Mouse (Mus musculus): ENCODE results near the gene Taf6l. TPM values are rescaled to one million over a fixed set of nuclear protein-coding genes. Genes with fewer than 3 reads are reported as not detected.
"Not testable (repeated sequence)": the region's sequence is repeated elsewhere in the genome, so short reads cannot be mapped to it uniquely, and the experiment has no call there.

Taf6l gene
- polyA plus RNA-seq, 3 experiments from 2014 or later = 4.4 to 6.9 (median 5.9) TPM

DNA sequence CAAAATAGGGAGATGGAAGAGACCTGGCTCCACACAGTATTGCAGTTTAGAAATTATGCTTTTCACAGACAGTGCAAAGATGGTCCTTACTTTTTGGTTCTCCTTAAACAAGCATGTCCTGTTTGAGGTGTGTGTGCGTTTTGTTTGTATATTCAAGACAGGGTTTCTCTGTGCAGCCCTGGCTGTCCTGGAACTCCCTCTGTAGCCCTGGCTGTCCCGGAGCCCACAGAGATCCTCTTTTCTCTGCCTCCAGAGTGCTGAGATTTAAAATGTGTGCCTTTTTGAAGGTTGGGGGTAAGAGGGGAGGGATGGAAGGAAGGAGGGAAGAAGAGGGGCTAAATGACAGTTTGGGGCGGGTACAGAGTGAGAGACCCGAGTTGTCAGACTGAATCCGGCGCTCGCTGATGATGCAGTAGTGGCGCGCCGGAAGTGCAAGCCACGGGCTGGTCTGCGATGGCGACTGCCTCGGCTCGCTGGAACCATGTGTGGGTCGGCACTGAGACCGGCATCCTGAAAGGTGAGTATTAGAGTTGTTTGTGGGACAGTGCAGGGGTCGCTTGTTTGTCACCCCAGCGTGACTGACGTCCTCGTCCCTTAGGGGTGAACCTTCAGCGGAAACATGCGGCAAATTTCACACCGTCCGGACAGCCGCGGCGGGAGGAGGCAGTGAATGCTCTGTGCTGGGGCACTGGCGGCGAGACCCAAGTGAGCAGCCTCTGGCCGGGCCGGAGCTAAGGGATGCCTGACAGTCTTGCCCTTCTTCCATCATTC is 50.6 kb downstream of the Taf6l start, which contains the start of gene Wdr74:
Gene Wdr74, plus strand, starts transcription at position 439 of the 771 bp plus-strand sequence.
- peak; percentile 95 for ATAC-seq

- no peak for ATAC-seq
Observed at GRCm38 (mm10) chr19:8734334-8734733, 51.9 kb downstream of the Taf6l start.

- not testable (repeated sequence) for ATAC-seq
Observed at GRCm38 (mm10) chr19:8728335-8729099, 57.7 kb downstream of the Taf6l start.

GRCm38 (mm10) chr19:8727495-8728114 is 58.6 kb downstream of the Taf6l start:
- no peak for ATAC-seq

DNA sequence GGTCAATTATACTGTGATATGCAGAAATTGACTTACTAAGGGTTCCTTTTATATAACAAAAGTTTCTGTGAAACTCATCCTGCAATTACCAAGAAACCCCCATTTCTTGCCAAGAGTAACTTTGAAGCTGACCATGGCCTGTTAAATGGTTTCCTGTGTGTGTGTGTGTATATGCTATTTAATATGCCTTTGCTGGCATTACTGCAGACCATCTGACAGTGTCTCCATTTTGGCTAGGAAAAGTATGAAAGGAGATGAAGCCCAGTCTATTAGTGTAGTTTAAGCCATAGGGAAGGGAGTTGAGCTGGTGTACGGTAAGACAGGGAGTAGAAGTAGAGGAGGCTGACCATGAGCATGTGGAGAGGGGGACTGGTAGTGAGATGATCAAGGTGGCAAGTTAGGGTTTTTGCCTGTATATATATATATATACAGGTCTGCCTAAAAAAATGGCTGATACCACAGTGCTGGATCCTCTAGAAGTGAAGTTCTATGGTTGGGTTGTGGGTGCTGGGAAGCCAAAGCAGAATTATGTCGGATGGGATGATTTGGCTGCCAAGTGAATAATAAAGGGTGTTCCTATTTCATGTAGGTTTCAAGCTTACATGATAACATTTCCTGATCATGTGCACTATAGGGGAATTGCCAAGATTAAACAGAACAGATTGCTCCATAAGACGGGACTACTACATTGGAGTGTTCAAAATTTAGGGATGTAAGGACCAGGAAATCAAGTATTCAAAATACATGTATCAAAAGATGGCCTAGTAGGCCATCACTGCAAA is 59.4 kb downstream of the Taf6l start:
- no peak for ATAC-seq

GRCm38 (mm10) chr19:8725081-8725613 is 61.1 kb downstream of the Taf6l start:
- ATAC-seq = no peak

Other genes starting within 250 kb of the Taf6l start
- not detected for gene Slc22a8, start 195.2 kb downstream of the Taf6l start, polyA plus RNA-seq (2017; shearing (Covaris generic))
- not detected for gene Slc22a6, start 168.4 kb downstream of the Taf6l start, polyA plus RNA-seq (2017; shearing (Covaris generic))
- gene Chrm1, start 122.6 kb downstream of the Taf6l start, polyA plus RNA-seq (2017; shearing (Covaris generic)) = not detected
- gene Slc3a2, start 63.0 kb downstream of the Taf6l start, polyA plus RNA-seq (2017; shearing (Covaris generic)) = 10 to 100 TPM; 60.5 to 74.4 (median 68.9) TPM
- gene Wdr74, start 50.6 kb downstream of the Taf6l start, polyA plus RNA-seq (2017; shearing (Covaris generic)) = 10 to 100 TPM; 38.0 to 71.7 (median 66.5) TPM
- 1 to 10 TPM in 1 of 3 experiments, not detected in 2; 1.8 TPM for gene 1700092M07Rik, start 45.7 kb downstream of the Taf6l start, polyA plus RNA-seq (2017; shearing (Covaris generic))
- 100 to 1,000 TPM in 2 of 3 experiments, 10 to 100 TPM in 1; 91.6 to 140 (median 134) TPM for gene Stx5a, start 45.0 kb downstream of the Taf6l start, polyA plus RNA-seq (2017; shearing (Covaris generic))
- 100 to 1,000 TPM; 130 to 193 (median 160) TPM for gene Nxf1, start 29.3 kb downstream of the Taf6l start, polyA plus RNA-seq (2017; shearing (Covaris generic))
- 100 to 1,000 TPM in 2 of 3 experiments, 10 to 100 TPM in 1; 96.4 to 128 (median 119) TPM for gene Tmem223, start 15.4 kb downstream of the Taf6l start, polyA plus RNA-seq (2017; shearing (Covaris generic))
- gene Tmem179b, start 11.9 kb downstream of the Taf6l start, polyA plus RNA-seq (2017; shearing (Covaris generic)) = 100 to 1,000 TPM; 109 to 112 (median 112) TPM
- 100 to 1,000 TPM; 186 to 196 (median 191) TPM for gene Polr2g, start 12.2 kb upstream of the Taf6l start, polyA plus RNA-seq (2017; shearing (Covaris generic))
- 1 to 10 TPM; 2.1 to 3.0 (median 2.7) TPM for gene Zbtb3, start 16.1 kb upstream of the Taf6l start, polyA plus RNA-seq (2017; shearing (Covaris generic))
- 10 to 100 TPM; 38.6 to 60.1 (median 53.7) TPM for gene Ttc9c, start 32.9 kb upstream of the Taf6l start, polyA plus RNA-seq (2017; shearing (Covaris generic))
- 1 to 10 TPM; 5.0 to 8.3 (median 5.9) TPM for gene Hnrnpul2, start 33.6 kb upstream of the Taf6l start, polyA plus RNA-seq (2017; shearing (Covaris generic))
- not detected for gene AC129217.1, start 43.4 kb upstream of the Taf6l start, polyA plus RNA-seq (2017; shearing (Covaris generic))
- gene Bscl2, start 51.0 kb upstream of the Taf6l start, polyA plus RNA-seq (2017; shearing (Covaris generic)) = 100 to 1,000 TPM in 1 of 3 experiments, 10 to 100 TPM in 2; 81.9 to 106 (median 95.9) TPM
- 1 to 10 TPM in 2 of 3 experiments, under 1 TPM in 1; 0.72 to 3.3 (median 1.6) TPM for gene Gng3, start 52.8 kb upstream of the Taf6l start, polyA plus RNA-seq (2017; shearing (Covaris generic))
- gene Lrrn4cl, start 64.4 kb upstream of the Taf6l start, polyA plus RNA-seq (2017; shearing (Covaris generic)) = under 1 TPM in 1 of 3 experiments, not detected in 2; 0.15 TPM
- gene Ubxn1, start 85.1 kb upstream of the Taf6l start, polyA plus RNA-seq (2017; shearing (Covaris generic)) = 10 to 100 TPM; 56.1 to 63.1 (median 57.6) TPM
- gene Uqcc3, start 94.5 kb upstream of the Taf6l start, polyA plus RNA-seq (2017; shearing (Covaris generic)) = 10 to 100 TPM; 78.4 to 90.3 (median 89.6) TPM
- 100 to 1,000 TPM in 1 of 3 experiments, 10 to 100 TPM in 2; 92.4 to 104 (median 94.7) TPM for gene Lbhd1, start 97.3 kb upstream of the Taf6l start, polyA plus RNA-seq (2017; shearing (Covaris generic))
- gene Gm49403, start 97.5 kb upstream of the Taf6l start, polyA plus RNA-seq (2017; shearing (Covaris generic)) = not detected
- 100 to 1,000 TPM; 105 to 125 (median 114) TPM for gene 1810009A15Rik, start 102.4 kb upstream of the Taf6l start, polyA plus RNA-seq (2017; shearing (Covaris generic))
- 1 to 10 TPM in 1 of 3 experiments, not detected in 2; 1.1 TPM for gene Gm49416, start 102.5 kb upstream of the Taf6l start, polyA plus RNA-seq (2017; shearing (Covaris generic))
- 10 to 100 TPM in 2 of 3 experiments, 1 to 10 TPM in 1; 8.5 to 11.9 (median 10.4) TPM for gene Ints5, start 106.6 kb upstream of the Taf6l start, polyA plus RNA-seq (2017; shearing (Covaris generic))
- gene Ganab, start 111.7 kb upstream of the Taf6l start, polyA plus RNA-seq (2017; shearing (Covaris generic)) = 10 to 100 TPM; 58.8 to 59.6 (median 59.4) TPM
- gene B3gat3, start 134.0 kb upstream of the Taf6l start, polyA plus RNA-seq (2017; shearing (Covaris generic)) = 10 to 100 TPM; 11.3 to 26.1 (median 20.0) TPM
- gene Rom1, start 142.9 kb upstream of the Taf6l start, polyA plus RNA-seq (2017; shearing (Covaris generic)) = 10 to 100 TPM in 1 of 3 experiments, 1 to 10 TPM in 2; 3.2 to 22.7 (median 3.4) TPM
- gene Eml3, start 143.1 kb upstream of the Taf6l start, polyA plus RNA-seq (2017; shearing (Covaris generic)) = 10 to 100 TPM; 20.3 to 25.7 (median 20.4) TPM
- 10 to 100 TPM; 78.8 to 96.7 (median 81.2) TPM for gene Mta2, start 155.5 kb upstream of the Taf6l start, polyA plus RNA-seq (2017; shearing (Covaris generic))
- gene Tut1, start 167.4 kb upstream of the Taf6l start, polyA plus RNA-seq (2017; shearing (Covaris generic)) = 10 to 100 TPM; 17.6 to 38.3 (median 35.3) TPM
- gene Eef1g, start 180.6 kb upstream of the Taf6l start, polyA plus RNA-seq (2017; shearing (Covaris generic)) = 100 to 1,000 TPM; 465 to 725 (median 677) TPM
- 10 to 100 TPM; 42.4 to 81.3 (median 54.5) TPM for gene Ahnak, start 202.9 kb upstream of the Taf6l start, polyA plus RNA-seq (2017; shearing (Covaris generic))